Mouse (Mus musculus): Measurements from ENCODE around the gene Duox1.

Duox1 gene

GRCm38 (mm10) chr2:122315372-122315771 lies at the start of gene Duox1:
Gene Duox1 (plus strand): TSS chr2:122315672.
- DNase-seq = no peak

GRCm38 (mm10) chr2:122266407-122267193 lies 48.9 kb upstream of the Duox1 start:
- DNase-seq = no peak

DNA sequence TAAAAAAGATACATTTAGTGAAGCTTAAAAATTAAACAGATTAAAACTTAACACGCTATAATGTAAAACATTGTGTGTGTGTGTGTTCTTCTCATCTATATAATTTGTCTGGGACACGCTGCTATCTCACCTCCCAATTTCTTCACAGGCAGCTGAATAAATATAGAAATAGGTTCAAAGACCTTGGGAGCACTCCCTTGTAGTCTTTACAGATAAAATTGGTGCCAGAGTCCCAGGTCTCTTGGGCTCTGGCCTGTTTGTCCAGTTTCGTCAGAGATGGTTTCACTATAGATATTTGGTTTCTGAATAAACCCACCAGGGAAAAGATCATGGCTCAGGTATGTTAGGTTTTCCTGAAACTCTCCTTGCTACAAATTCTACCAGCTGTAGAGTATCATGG lies 36.7 kb upstream of the Duox1 start:
- no peak for DNase-seq

- no peak for DNase-seq
Observed at GRCm38 (mm10) chr2:122284091-122284490, 31.4 kb upstream of the Duox1 start.

- DNase-seq = no peak
Observed at GRCm38 (mm10) chr2:122286137-122286536, 29.3 kb upstream of the Duox1 start.

DNA sequence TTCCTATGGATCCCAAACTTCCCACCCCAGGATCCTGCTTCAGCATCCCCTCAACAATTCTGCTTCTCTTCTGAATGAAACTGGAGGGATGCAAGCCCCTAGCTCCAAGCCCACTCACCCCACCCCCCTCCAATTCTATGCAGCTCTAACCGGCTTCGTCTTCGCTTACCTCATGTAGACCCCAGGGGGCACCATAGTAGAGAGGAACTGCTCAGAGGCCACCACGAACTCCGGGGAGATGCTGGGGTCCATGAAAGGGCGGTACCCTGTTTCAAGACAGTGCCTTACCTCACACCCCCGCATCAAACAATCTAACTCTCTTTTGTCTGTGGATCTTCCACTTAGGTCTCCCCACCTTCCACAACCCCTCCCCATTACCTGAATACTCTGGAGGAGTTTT lies 20.6 kb upstream of the Duox1 start:
- no peak for DNase-seq

GRCm38 (mm10) chr2:122297271-122298095 lies 18.0 kb upstream of the Duox1 start:
- DNase-seq = no peak

- no peak for DNase-seq
Observed at GRCm38 (mm10) chr2:122298096-122298499, 17.4 kb upstream of the Duox1 start, which contains the start of gene Duox2. Gene Duox2 (minus strand): TSS chr2:122298449.

DNA sequence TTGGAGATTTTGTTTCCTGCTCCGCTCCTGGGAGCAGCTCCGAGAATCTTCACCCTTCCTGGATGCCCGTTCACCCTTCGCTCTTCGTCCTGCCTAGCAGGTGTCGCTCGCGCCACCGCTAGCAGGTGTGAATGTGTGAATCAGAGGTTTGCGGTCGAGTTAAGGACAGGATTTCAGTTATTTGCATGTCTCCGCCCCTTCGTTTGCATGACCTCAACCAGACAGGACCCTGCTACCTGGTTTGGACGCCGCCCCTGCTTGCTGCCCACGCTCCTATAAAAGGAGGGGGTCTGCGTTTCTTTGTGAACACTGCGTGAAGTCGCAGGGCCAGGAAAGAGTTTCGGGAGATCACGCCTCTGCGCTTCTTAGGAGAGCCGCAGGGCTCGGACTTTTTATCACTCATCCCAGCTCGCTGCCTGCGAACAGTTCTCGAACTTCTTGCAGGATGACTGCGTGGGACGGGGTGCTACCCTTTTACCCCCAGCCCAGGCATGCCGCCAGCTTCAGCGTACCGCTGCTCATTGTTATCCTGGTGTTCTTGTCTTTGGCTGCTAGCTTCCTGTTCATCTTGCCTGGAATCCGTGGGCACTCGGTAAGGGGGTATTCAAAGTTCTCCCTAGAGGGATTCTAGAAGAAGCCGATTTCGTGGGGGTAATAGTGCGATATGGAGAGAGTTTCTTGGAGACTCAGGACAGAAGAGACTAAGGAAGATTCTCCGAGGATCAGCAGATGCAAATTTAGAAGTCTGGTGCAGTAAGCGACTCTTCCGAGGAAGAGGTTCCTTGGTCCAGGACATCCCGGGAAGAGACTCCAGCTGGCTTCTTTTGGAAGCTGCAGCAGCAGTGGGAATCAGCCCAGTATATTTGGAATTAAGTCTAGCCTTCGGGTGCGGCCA lies 16.6 kb upstream of the Duox1 start, which contains the start of gene Duoxa2:
Duoxa2 (plus strand) TSS at position 305 of the 895 bp plus-strand sequence.
- peak; percentile 22 for DNase-seq

- DNase-seq = no peak
Observed at GRCm38 (mm10) chr2:122299911-122300655, 15.4 kb upstream of the Duox1 start.

DNA sequence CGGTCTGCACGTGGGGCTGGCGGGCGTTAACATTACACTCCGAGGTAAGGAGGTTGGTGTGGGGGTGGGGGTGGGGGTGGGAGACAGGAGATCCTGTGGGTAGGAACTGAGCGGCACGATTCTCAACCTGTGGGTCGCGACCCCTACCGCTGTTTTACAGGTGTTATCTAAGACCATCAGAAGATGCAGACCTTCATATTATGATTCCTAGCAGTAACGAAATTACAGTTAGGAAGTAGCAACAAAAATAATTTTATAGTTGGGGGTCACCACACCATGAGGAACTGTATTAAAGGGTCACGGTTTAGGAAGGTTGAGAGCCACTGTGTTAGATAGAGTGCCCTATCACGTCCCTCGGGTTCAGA lies 14.8 kb upstream of the Duox1 start:
- DNase-seq = no peak

DNA sequence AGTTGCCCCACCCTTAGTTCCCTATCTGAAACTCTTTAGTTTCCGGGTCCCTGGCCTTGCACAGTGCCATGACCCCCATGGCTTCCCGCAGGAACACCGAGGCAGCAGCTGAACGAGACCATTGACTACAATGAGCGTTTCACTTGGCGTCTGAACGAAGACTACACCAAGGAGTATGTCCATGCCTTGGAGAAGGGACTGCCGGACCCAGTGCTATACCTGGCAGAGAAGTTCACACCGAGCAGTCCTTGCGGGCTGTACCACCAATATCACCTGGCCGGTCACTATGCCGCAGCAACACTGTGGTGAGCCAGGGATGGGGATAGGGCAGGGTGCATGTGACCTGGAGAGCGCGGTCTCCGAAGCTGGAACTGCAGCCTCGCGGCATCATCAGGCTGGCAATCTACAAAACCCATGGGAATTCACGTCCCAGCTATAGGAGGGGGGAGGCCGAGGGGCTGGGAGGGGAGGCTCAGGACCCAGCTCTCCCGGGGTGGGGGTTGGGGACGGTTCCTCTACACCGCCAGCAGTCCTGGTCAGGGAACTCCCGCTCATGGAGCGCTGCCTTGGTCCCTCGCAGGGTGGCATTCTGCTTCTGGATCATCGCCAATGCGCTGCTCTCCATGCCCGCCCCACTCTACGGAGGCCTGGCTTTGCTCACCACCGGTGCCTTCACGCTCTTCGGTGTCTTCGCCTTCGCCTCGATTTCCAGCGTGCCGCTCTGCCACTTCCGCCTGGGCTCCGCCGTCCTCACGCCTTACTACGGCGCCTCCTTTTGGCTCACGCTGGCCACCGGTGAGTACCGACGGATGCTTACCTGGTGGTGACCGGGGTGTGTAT lies 14.2 kb upstream of the Duox1 start:
- DNase-seq = peak; percentile 21

GRCm38 (mm10) chr2:122301921-122302573 lies 13.4 kb upstream of the Duox1 start:
- DNase-seq = no peak

DNA sequence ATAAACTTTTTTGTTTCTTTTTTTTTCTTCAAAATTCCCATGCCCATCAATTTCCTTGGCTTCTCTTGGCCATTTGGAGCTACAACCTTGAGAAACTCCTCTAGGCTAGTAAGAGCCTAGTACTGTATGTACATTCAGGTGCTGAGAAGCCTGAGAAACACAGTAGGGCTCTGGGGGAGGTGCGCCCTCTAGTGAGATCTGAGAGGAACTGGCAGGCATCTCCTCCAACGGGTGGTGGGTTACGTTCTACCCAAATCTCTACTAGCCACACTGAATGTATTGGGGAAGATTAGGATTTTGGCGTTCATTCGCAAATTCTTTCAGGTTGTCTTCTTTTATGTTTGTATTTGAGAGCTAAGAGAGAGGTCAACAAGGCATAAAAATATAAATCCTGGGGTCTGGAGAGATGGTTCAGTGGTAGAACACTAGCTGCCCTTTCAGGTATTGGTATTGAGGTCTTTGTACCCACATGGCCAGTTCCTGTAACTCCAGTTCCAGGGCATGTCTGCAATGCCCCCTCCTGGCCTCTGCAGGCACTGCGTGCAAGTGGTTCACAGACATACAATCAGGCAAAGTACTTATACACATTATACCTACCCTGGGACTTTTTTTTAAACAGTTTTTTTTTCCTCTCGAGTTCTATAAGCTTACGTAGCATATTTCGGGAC lies 12.8 kb upstream of the Duox1 start:
- DNase-seq = peak; percentile 69

DNA sequence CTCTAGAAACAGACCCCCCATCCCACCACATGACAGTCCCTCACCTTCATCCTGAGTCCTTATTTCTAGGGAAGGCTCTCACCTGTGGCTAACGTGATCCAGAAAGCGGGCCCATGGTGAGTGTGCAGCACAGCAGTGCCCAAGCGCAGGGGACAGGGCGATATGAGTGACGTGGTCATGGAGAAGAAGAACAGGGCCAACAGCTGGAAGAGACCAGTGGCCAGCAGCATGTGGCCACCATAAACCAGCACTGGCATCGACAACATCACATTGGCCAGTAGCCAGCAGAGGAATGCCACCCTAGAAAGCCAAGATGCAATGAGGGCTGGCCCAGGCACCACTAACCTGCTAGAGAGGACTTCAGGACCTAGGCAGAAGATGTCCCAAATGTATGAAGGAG lies 10.9 kb upstream of the Duox1 start:
- no peak for DNase-seq

DNA sequence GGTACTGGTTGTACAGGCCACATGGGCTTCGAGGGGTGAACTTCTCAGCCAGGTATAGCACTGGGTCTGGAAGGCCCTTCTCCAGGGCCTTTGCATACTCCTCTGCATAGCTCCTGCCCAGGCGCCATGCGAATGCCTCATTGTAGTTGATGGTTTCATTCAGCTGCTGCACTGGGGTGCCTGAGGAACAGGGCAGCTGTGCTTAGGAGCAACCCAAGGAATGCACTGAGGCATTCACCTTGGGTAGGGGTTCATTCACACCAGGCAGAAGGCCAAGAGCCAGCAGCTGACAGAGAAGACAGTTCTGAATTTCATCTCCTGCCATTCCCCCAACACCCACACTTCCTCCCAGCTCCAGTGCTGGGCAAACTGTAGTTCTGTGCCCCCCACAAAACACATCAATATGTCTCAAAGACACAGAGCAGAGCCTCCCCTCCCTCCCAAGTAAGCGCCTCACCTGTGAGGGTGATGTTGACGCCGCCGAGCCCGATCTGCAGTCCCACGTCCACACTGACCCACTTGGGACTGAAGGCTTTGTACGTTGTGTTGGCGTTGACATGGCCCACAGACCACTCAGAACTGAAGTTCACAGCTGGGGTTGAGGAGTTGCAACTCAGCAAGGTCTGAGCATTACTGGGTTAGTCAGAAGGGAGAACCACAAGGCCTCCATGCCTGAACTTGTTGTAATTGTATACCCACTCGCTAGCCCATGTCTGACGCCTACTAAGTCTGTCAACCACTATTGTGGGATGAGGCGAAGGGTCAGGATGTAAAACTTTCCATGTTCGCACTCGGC lies 10.2 kb upstream of the Duox1 start:
- DNase-seq = no peak

- peak; percentile 22 for DNase-seq
Observed at GRCm38 (mm10) chr2:122306184-122306583, 9.3 kb upstream of the Duox1 start.

DNA sequence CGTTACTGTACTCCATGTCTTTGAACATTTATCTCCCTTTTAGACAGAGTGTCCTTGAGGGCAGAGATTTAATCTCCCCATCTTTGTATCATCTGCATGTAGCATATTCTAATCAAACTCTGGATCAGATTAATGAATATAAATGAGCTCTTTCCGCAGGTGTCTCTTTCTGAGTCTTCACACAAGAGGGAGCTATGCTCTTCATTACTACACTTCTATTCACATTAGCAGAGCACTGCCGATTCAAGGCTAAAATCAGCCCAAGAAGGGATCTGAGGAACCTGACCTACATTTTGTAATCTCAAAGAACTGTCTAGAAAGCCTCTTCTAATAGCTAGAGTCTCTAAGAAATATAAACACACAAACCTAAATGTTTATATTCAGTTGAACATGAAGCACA lies 5.8 kb upstream of the Duox1 start:
- DNase-seq = no peak

DNA sequence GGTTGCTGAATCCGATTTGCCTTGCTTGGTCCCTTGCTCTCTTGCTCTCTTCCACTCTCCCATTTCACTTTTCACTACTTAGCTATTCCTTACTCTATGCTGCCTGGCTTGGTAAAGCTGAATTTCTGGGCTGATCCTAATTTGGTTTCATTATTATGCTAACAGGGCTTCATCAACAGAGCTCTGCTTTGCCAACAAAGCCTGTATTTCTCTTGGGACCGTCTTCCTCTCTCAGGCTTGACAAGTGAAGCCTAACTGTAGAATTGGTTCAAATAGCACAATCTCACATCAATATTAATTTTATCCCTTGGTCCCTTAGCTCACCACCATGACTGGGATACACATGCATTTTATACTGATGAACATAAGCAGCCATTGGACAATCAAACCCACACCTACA lies 3.9 kb upstream of the Duox1 start:
- no peak for DNase-seq

All from lung, postnatal 10 days (tissue).